16 mouse cellular contexts compared by ENCODE assay signal in genomic region chr1:149289725-149290124, GRCm38 (mm10).
"Had no signal": no experiment of that assay in that cellular context is flagged by ENCODE, and none has a peak within 500 bp of the region (broad histone marks: within the 10 kb centered on the region; RNA-seq: fewer than 3 reads in every experiment).

No protein-coding gene starts in this region.

- H3K9me3 ChIP-seq: neural tube, embryonic 13.5 days; neural tube, embryonic 15.5 days; stomach, embryonic 15.5 days had no signal

- H3K36me3 ChIP-seq: neural tube, embryonic 13.5 days; neural tube, embryonic 15.5 days; stomach, embryonic 15.5 days had no signal

- DNase-seq: retina, postnatal 1 day; right cerebral cortex, adult 18-20 months; right cerebral cortex, postnatal 14 days; right cerebral cortex, postnatal 25 days; right cerebral cortex, postnatal 4 days; spleen, adult 18-20 months; thymus, adult 18-20 months; thymus, adult 2 months; thymus, postnatal 14 days; thymus, postnatal 25 days; thymus, postnatal 36 days; thymus, postnatal 4 days had no signal

- H3K27ac ChIP-seq: neural tube, embryonic 13.5 days; neural tube, embryonic 15.5 days; stomach, embryonic 15.5 days; stomach, postnatal 0 days had no signal

- H3K4me1 ChIP-seq: neural tube, embryonic 13.5 days; neural tube, embryonic 15.5 days; stomach, embryonic 15.5 days had no signal

- H3K27me3 ChIP-seq: neural tube, embryonic 13.5 days; neural tube, embryonic 15.5 days; stomach, embryonic 15.5 days had no signal

- H3K9ac ChIP-seq: neural tube, embryonic 13.5 days; neural tube, embryonic 15.5 days; stomach, embryonic 15.5 days had no signal

- H3K4me3 ChIP-seq: neural tube, embryonic 13.5 days; neural tube, embryonic 15.5 days; stomach, embryonic 15.5 days had no signal
